Mouse (Mus musculus) intestine, embryonic 15.5 days (tissue): Measurements from ENCODE around the gene Bicra. TPM values are rescaled to one million over a fixed set of nuclear protein-coding genes. Genes with fewer than 3 reads are reported as not detected.
A peak's percentile ranks its signal among the peaks of the same experiment; 100 is the strongest.

Source experiments
- ATAC-seq: fragments of 200-750 bp; cut with Nextera tagmentation; 2 replicates; pipeline ENCODE4 v1.8.0; 2017; ENCODE audit warnings: moderate TSS enrichment, moderate library complexity
- H3K27ac ChIP-seq: fragments of 300-500 bp; sonication (generic); 2 replicates; pipeline ENCODE4 v1.5.1; 2015; ENCODE audit warnings: mild to moderate bottlenecking, inconsistent platforms
- H3K27me3 ChIP-seq: fragments of 300-500 bp; sonication (generic); replicated peaks from 2 replicates; pipeline ENCODE4 v1.6.1; 2015; ENCODE audit warnings: inconsistent platforms
- H3K36me3 ChIP-seq: fragments of 300-500 bp; sonication (generic); 2 replicates; pipeline ENCODE4 v1.6.1; 2015; ENCODE audit warnings: inconsistent platforms
- H3K4me1 ChIP-seq: fragments of 300-500 bp; sonication (generic); replicated peaks from 2 replicates; pipeline ENCODE4 v1.6.1; 2015; ENCODE audit warnings: inconsistent platforms
- H3K4me2 ChIP-seq: fragments of 300-500 bp; sonication (generic); replicated peaks from 2 replicates; pipeline ENCODE4 v1.6.1; 2015; ENCODE audit warnings: mild to moderate bottlenecking, inconsistent platforms
- H3K4me3 ChIP-seq: fragments of 300-500 bp; sonication (generic); replicated peaks from 2 replicates; pipeline ENCODE4 v1.5.1; 2015; ENCODE audit warnings: inconsistent platforms
- H3K9ac ChIP-seq: fragments of 300-500 bp; sonication (generic); 2 replicates; pipeline ENCODE4 v1.6.1; 2015; ENCODE audit warnings: inconsistent platforms
- H3K9me3 ChIP-seq: fragments of 300-500 bp; sonication (generic); 2 replicates; pipeline ENCODE4 v1.6.1; 2016; ENCODE audit warnings: inconsistent platforms
- WGBS: fragments of 180-500 bp; shearing (Covaris S2); methylation state at CpG from one replicate; pipeline ENCODE4 v1.1.7; 2015; 5-methylcytosine and 5-hydroxymethylcytosine counted together
- polyA plus RNA-seq: library from polyadenylated mRNA; unstranded; fragments of >200 nt; fragmentation: Nextera tagmentation; extraction: Ambion mirVana; gene quantifications from 2 replicates; pipeline ENCODE4 v1.2.1, GENCODE M21; 2015

Gene Bicra
- polyA plus RNA-seq, 1 experiment from 2014 or later: 4.9 TPM

- peak; percentile 45 for ATAC-seq
- no peaks in the 10 kb centered on the region for H3K9me3 ChIP-seq
- peak overlapping the region; percentile 81 for H3K4me3 ChIP-seq
- H3K27ac ChIP-seq: peak overlapping the region; percentile 95
- H3K27me3 ChIP-seq: no peaks in the 10 kb centered on the region
- peak overlapping the region; percentile 82 for H3K4me2 ChIP-seq
- 0% methylated on average over 7 of the region's 7 CpGs for WGBS
- H3K36me3 ChIP-seq: no peaks in the 10 kb centered on the region
- H3K9ac ChIP-seq: peak overlapping the region; percentile 93
- peaks cover 16% of the 10 kb centered on the region; the same call in 1 of the 2 replicates for H3K4me1 ChIP-seq
These were observed 1.6 kb downstream of the Bicra start for GRCm38 (mm10) chr7:16046101-16046480.

- Histone ChIP-seq H3K4me2 (peak overlapping the region; percentile 82), H3K9me3 (no peaks in the 10 kb centered on the region), H3K27ac (0 out of 2 replicates have a peak overlapping the region, but pooled peaks have one; percentile 9), H3K9ac (peak overlapping the region; percentile 93; the same call in 1 of the 2 replicates), H3K4me1 (peaks cover 16% of the 10 kb centered on the region; the same call in 1 of the 2 replicates), H3K4me3 (peak overlapping the region; percentile 81; the same call in 1 of the 2 replicates), H3K27me3 (no peaks in the 10 kb centered on the region), H3K36me3 (no peaks in the 10 kb centered on the region)
- WGBS: 50% methylated on average over 2 of the region's 2 CpGs
- no peak for ATAC-seq
These were observed 2.2 kb downstream of the Bicra start for GRCm38 (mm10) chr7:16045538-16045937.

GRCm38 (mm10) chr7:16044531-16044930, 3.2 kb downstream of the Bicra start:
- no peak for ATAC-seq
- H3K4me3 ChIP-seq: no peak overlapping the region
- peaks cover 16% of the 10 kb centered on the region; the same call in 1 of the 2 replicates for H3K4me1 ChIP-seq
- H3K4me2 ChIP-seq: 0 out of 2 replicates have a peak overlapping the region, but pooled peaks have one; percentile 15
- H3K9me3 ChIP-seq: no peaks in the 10 kb centered on the region
- no peak overlapping the region for H3K27ac ChIP-seq
- WGBS: 43% methylated on average over 5 of the region's 5 CpGs
- no peak overlapping the region for H3K9ac ChIP-seq
- H3K36me3 ChIP-seq: no peaks in the 10 kb centered on the region
- H3K27me3 ChIP-seq: no peaks in the 10 kb centered on the region

DNA sequence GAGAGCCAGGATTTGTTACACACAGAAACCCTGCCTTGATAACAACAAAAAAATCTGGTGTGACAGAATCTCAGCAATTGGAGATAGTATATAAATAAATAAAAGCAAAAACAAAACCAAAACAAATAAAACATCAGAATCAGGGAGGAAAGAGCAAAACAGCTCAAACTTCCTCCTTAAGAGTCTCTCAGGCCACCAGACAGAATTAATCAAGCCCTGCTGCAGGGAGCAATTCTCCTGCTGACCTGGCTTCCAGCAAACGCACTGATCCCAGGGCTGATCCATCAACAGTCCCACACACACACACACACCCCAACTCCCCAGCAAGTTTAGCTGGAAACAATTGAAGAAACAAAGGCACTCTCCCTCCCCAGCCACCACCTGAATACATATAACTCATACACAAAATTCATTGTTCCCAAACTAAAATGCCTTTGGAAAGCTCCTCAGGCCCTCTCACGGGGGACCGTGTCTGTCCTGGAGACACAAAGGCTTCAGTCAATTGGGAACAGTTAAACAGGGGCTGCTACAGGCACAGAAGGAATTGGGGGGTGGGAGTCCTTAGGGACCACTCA, 3.8 kb downstream of the Bicra start:
- Histone ChIP-seq H3K9ac (no peak overlapping the region), H3K4me2 (no peak overlapping the region), H3K9me3 (no peaks in the 10 kb centered on the region), H3K27ac (no peak overlapping the region), H3K27me3 (no peaks in the 10 kb centered on the region), H3K4me1 (peaks cover 16% of the 10 kb centered on the region; the same call in 1 of the 2 replicates), H3K4me3 (no peak overlapping the region), H3K36me3 (no peaks in the 10 kb centered on the region)
- ATAC-seq: no peak
- WGBS: 44% methylated on average over 3 of the region's 3 CpGs

DNA sequence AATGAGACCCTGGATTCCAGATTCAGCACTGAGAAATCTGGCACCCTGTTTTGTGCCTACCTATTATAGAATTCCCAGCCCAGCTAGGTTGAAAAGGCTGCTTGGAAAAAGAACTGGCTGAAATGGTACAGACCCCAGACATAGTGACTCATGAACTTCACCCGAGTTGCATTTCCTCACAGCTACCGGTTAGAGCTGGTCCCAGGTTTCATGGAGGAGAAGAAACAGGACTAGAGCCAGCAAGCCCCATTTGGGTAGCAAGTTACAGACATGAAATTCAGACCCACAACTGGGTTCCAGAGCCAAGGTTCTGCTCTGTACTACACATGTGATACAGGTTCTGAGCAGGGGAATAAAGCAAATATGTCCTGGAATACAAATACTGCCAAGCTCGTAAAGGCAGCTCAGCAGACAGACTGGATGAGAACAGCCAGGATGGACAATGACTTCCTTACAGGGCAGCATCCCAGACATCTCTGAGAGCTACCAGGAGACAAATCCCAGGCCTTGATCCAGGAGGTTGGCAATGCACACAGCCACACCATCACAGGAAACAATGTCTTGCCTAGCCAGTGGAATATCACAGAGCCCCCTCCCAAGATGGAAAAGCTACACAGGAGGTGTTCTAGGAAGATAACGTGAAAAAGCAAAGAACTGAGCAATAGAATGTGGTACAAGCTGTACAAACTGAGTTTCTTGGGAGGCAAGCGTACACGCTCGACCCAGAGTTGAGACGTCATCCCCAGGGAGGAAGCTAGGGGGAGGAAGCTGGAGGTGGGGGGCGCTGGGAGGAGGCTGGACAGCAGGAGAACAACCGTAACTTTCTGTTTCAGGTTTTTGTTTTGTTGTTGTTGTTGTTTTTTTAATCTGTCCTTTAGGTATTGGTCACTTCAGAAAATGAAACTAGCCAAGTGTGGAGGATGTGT, 4.6 kb downstream of the Bicra start:
- Histone ChIP-seq H3K27me3 (no peaks in the 10 kb centered on the region), H3K36me3 (no peaks in the 10 kb centered on the region), H3K9me3 (no peaks in the 10 kb centered on the region), H3K4me2 (no peak overlapping the region), H3K4me3 (no peak overlapping the region), H3K4me1 (peaks cover 16% of the 10 kb centered on the region; the same call in 1 of the 2 replicates), H3K9ac (no peak overlapping the region), H3K27ac (no peak overlapping the region)
- 69% methylated on average over 10 of the region's 10 CpGs for WGBS
- ATAC-seq: no peak

- Histone ChIP-seq H3K4me3 (no peak overlapping the region), H3K9me3 (no peaks in the 10 kb centered on the region), H3K27me3 (no peaks in the 10 kb centered on the region), H3K36me3 (no peaks in the 10 kb centered on the region), H3K4me1 (peaks cover 20% of the 10 kb centered on the region; the same call in 1 of the 2 replicates), H3K27ac (no peak overlapping the region), H3K9ac (no peak overlapping the region), H3K4me2 (no peak overlapping the region)
- WGBS: 86% methylated on average over 2 of the region's 2 CpGs
- ATAC-seq: no peak
These were observed 6.5 kb downstream of the Bicra start for GRCm38 (mm10) chr7:16041208-16041607.

DNA sequence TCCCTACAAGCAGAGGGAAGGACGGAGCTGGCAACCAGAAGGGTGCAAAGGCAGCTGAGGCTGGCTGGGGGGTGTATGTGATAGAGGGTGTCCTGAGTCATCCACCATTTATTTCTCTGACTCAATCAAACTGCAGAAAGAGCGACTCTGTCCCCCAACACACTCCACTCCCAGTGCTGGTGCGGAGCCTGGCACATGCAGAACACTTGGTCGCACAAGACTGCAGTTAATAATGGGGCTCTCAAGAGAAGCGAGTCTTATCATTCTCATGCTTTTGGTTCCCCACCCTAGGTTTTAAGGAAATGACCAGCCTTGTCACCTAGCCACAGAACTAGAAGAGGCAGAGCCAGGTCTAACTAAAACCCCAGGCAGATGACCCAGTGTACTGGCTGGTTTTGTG, 8.4 kb downstream of the Bicra start:
- Histone ChIP-seq H3K4me2 (no peak overlapping the region), H3K27ac (no peak overlapping the region), H3K36me3 (no peaks in the 10 kb centered on the region), H3K4me3 (no peak overlapping the region), H3K9me3 (no peaks in the 10 kb centered on the region), H3K27me3 (no peaks in the 10 kb centered on the region), H3K9ac (no peak overlapping the region), H3K4me1 (peaks cover 4% of the 10 kb centered on the region; the same call in 1 of the 2 replicates)
- ATAC-seq: no peak
- 90% methylated on average over 5 of the region's 5 CpGs for WGBS

- no peak for ATAC-seq
- 86% methylated on average over 6 of the region's 6 CpGs for WGBS
- H3K9me3 ChIP-seq: no peaks in the 10 kb centered on the region
- no peak overlapping the region for H3K9ac ChIP-seq
- no peak overlapping the region for H3K27ac ChIP-seq
- H3K27me3 ChIP-seq: no peaks in the 10 kb centered on the region
- no peak overlapping the region for H3K4me2 ChIP-seq
- no peaks in the 10 kb centered on the region for H3K36me3 ChIP-seq
- H3K4me3 ChIP-seq: no peak overlapping the region
- peaks cover 11% of the 10 kb centered on the region; the same call in 1 of the 2 replicates for H3K4me1 ChIP-seq
These were observed 10.7 kb downstream of the Bicra start for GRCm38 (mm10) chr7:16036972-16037371.

GRCm38 (mm10) chr7:16033580-16034461, 13.9 kb downstream of the Bicra start:
- H3K27me3 ChIP-seq: no peaks in the 10 kb centered on the region
- H3K4me1 ChIP-seq: peaks cover 16% of the 10 kb centered on the region; the same call in 1 of the 2 replicates
- peak; percentile 52 for ATAC-seq
- WGBS: 87% methylated on average over 8 of the region's 8 CpGs
- no peaks in the 10 kb centered on the region for H3K9me3 ChIP-seq
- H3K9ac ChIP-seq: no peak overlapping the region
- no peak overlapping the region for H3K27ac ChIP-seq
- no peak overlapping the region for H3K4me2 ChIP-seq
- no peak overlapping the region for H3K4me3 ChIP-seq
- 0 out of 2 replicates have a peak, but pooled peaks cover 4% of the 10 kb centered on the region for H3K36me3 ChIP-seq

- Histone ChIP-seq H3K4me3 (no peak overlapping the region), H3K27me3 (no peaks in the 10 kb centered on the region), H3K9ac (no peak overlapping the region), H3K36me3 (0 out of 2 replicates have a peak, but pooled peaks cover 4% of the 10 kb centered on the region), H3K27ac (no peak overlapping the region), H3K4me2 (no peak overlapping the region), H3K9me3 (no peaks in the 10 kb centered on the region), H3K4me1 (peaks cover 16% of the 10 kb centered on the region; the same call in 1 of the 2 replicates)
- ATAC-seq: peak; percentile 91
- 84% methylated on average over 1 of the region's 1 CpGs for WGBS
These were observed 14.7 kb downstream of the Bicra start for GRCm38 (mm10) chr7:16033059-16033458.

GRCm38 (mm10) chr7:16031072-16031471, 16.6 kb downstream of the Bicra start:
- no peaks in the 10 kb centered on the region for H3K9me3 ChIP-seq
- no peak overlapping the region for H3K9ac ChIP-seq
- no peak overlapping the region for H3K4me3 ChIP-seq
- H3K4me1 ChIP-seq: peaks cover 12% of the 10 kb centered on the region; the same call in 1 of the 2 replicates
- no peaks in the 10 kb centered on the region for H3K27me3 ChIP-seq
- H3K4me2 ChIP-seq: no peak overlapping the region
- no peak overlapping the region for H3K27ac ChIP-seq
- 89% methylated on average over 4 of the region's 4 CpGs for WGBS
- 0 out of 2 replicates have a peak, but pooled peaks cover 4% of the 10 kb centered on the region for H3K36me3 ChIP-seq
- no peak for ATAC-seq
